Mouse (Mus musculus) hindbrain, embryonic 14.5 days (tissue): ENCODE results near the gene G0s2. TPM values are rescaled to one million over a fixed set of nuclear protein-coding genes. Genes with fewer than 3 reads are reported as not detected.

Experiments
- ATAC-seq: fragments of 200-750 bp; cut with Nextera tagmentation; 2 replicates; pipeline ENCODE4 v1.8.0; 2017; ENCODE audit warnings: moderate number of reproducible peaks, mild to moderate bottlenecking, moderate TSS enrichment, moderate library complexity; ENCODE audit not compliant: low FRiP score
- DNase-seq: peaks from one replicate; pipeline ENCODE4 v3.0.0-alpha.2; 2015; ENCODE audit warnings: low spot score
- H3K27ac ChIP-seq: fragments of 300-500 bp; sonication (generic); 2 replicates; pipeline ENCODE4 v1.5.1; 2014; ENCODE audit warnings: mild to moderate bottlenecking, moderate library complexity
- H3K27me3 ChIP-seq: fragments of 300-500 bp; sonication (generic); 2 replicates; pipeline ENCODE4 v1.6.1; 2014; ENCODE audit warnings: mild to moderate bottlenecking, low read length, mixed read lengths; ENCODE audit not compliant: control insufficient read depth, insufficient read depth
- H3K36me3 ChIP-seq: fragments of 300-500 bp; sonication (generic); replicated peaks from 2 replicates; pipeline ENCODE4 v1.6.1; 2014; ENCODE audit not compliant: control insufficient read depth, insufficient read depth
- H3K4me1 ChIP-seq: fragments of 300-500 bp; sonication (generic); replicated peaks from 2 replicates; pipeline ENCODE4 v1.6.1; 2014; ENCODE audit warnings: antibody characterized with exemption, low read length, mixed read lengths; ENCODE audit not compliant: control insufficient read depth, insufficient read depth
- H3K4me2 ChIP-seq: fragments of 300-500 bp; sonication (generic); replicated peaks from 2 replicates; pipeline ENCODE4 v1.6.1; 2014; ENCODE audit warnings: mild to moderate bottlenecking, moderate library complexity
- H3K4me3 ChIP-seq: fragments of 300-500 bp; sonication (generic); replicated peaks from 2 replicates; pipeline ENCODE4 v1.5.1; 2014; ENCODE audit warnings: mild to moderate bottlenecking, low read length
- H3K9ac ChIP-seq: fragments of 300-500 bp; sonication (generic); 2 replicates; pipeline ENCODE4 v1.6.1; 2014
- H3K9me3 ChIP-seq: fragments of 300-500 bp; sonication (generic); 2 replicates; pipeline ENCODE4 v1.6.1; 2016; ENCODE audit warnings: low read length; ENCODE audit not compliant: control insufficient read depth
- WGBS: fragments of 180-500 bp; shearing (Covaris S2); extraction: QIAGEN DNeasy Blood & Tissue Kit; methylation state at CpG from one replicate; pipeline ENCODE4 v1.1.7; 2014; 5-methylcytosine and 5-hydroxymethylcytosine counted together
- polyA plus RNA-seq: library from polyadenylated mRNA; unstranded; fragments of >200 nt; fragmentation: Nextera tagmentation; extraction: Ambion mirVana; gene quantifications from 2 replicates; pipeline ENCODE4 v1.2.1, GENCODE M21; 2014

Gene G0s2
- polyA plus RNA-seq, 1 experiment from 2014 or later: 6.5 TPM

DNA sequence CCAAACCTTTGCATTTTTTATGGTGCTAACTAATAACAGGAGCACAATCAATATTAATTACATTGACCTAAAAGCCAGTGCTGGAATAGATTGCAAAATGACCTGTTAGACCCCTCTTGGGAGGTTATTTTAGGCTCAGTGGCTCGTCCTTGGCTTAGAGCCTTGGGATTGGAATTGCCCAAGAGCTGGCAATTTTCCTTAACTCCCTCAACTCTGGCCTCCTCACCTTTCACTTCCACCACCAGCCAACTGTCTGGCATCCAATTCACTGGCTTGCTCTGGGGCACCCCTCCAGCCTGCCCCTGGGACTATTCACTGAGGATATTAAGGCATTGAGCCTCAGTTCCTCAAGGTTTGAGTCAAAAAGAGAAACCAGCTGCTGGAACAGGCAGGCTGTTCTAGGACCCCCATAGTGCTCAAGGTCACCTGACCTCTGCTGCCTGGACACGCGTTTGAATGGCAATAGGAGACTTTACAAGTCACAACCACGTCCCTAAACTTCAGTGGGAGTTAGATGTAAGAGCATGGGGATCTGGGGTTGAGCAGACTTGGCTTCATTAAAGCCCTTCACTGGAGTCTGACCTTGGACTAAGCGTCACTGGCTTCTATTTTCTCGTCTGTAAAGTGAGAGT lies 5.5 kb upstream of the G0s2 start:
- Histone ChIP-seq H3K4me2 (no peak overlapping the region), H3K4me3 (no peak overlapping the region), H3K4me1 (no peaks in the 10 kb centered on the region; the same call in 1 of the 2 replicates), H3K9ac (no peak overlapping the region), H3K27ac (no peak overlapping the region), H3K9me3 (no peaks in the 10 kb centered on the region), H3K27me3 (no peaks in the 10 kb centered on the region), H3K36me3 (no peaks in the 10 kb centered on the region)
- ATAC-seq (no peak), DNase-seq (no peak)
- 48% methylated on average over 6 of the region's 6 CpGs for WGBS

DNA sequence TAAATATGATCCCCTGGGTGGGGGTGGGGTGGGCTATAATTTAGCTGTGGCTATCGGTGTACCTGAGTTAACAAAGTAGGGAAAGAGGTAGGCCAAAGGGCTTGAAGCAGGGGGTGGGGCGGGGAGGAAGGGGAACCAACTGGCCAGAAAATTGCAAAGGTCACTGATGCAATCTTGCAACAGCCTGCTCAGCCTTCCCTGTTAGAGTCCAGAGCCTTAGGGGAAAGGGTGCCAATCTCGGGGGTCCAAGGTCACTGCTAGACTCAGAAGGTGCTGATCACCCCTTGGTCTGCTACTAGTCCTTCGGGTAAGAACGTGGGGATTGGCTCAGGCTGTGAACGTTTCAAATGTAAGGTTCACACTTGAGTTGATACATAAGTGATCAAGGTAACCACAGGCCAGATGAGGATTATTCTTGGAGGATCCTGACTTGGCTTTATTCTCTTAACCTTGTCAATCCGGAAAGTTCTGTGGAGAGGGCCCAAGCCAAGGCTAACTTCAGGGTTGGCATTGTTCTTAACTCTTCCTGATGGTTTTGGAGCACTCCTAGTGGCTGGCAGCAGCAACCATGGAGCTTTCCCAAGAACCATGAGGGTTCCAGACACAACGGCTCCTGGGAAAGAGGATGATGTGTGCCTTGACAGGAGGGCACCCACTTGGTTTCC lies 1.5 kb upstream of the G0s2 start:
- Histone ChIP-seq H3K36me3 (no peaks in the 10 kb centered on the region), H3K4me3 (no peak overlapping the region), H3K9ac (no peak overlapping the region), H3K4me1 (peaks cover 13% of the 10 kb centered on the region), H3K27ac (no peak overlapping the region), H3K9me3 (no peaks in the 10 kb centered on the region), H3K27me3 (no peaks in the 10 kb centered on the region), H3K4me2 (no peak overlapping the region)
- 89% methylated on average over 8 of the region's 8 CpGs for WGBS
- DNase-seq (no peak), ATAC-seq (no peak)

GRCm38 (mm10) chr1:193272137-193272915 lies 691 bp downstream of the G0s2 start:
- peak overlapping the region; percentile 18 for H3K4me3 ChIP-seq
- H3K27ac ChIP-seq: peak overlapping the region; percentile 65
- H3K36me3 ChIP-seq: no peaks in the 10 kb centered on the region
- 8% methylated on average over 24 of the region's 24 CpGs for WGBS
- peak overlapping the region; percentile 57 for H3K9ac ChIP-seq
- H3K4me1 ChIP-seq: peaks cover 13% of the 10 kb centered on the region
- H3K9me3 ChIP-seq: no peaks in the 10 kb centered on the region
- ATAC-seq (peak; percentile 68), DNase-seq (peak; percentile 33)
- H3K27me3 ChIP-seq: no peaks in the 10 kb centered on the region
- peak overlapping the region; percentile 50 for H3K4me2 ChIP-seq

DNA sequence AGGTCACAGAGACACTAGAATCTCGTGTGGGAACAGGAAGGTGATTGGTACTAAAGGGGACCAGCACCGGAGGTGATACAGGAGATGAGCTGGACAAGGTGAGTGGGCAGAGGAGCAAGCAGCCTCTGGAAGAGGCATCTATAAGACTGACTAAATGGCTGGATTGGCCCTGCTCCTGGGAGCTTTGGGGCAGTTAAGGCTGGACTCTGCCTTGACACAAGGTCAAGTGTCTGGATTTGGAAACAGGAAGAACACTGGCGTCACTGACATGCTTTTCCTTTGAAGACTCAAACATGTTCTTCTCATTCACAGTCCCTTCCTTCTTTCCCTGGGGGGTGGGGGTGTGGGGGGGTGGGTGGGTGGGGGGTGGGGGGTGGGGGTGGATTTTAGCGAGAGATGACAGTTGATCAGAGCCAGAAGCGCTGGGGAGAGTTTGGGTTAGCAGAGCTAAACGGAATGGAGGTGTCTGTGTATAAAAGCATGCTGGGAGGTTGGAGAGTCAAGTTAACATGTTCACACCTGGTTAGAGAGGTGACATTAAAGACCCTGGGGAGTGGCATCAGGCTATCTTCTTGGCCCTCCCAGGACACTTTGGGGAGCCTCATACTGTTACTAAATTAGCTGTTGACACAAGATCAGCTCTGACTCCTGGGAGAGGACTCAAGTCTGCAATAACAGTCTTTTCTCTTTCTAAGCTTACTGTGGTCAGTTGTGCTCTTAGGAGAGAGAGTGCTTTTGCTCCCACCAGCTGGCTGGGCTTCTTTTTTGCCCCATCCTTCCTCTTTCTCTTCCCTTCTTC lies 1.9 kb downstream of the G0s2 start:
- 62% methylated on average over 6 of the region's 6 CpGs for WGBS
- Histone ChIP-seq H3K9ac (no peak overlapping the region), H3K4me2 (no peak overlapping the region), H3K27ac (no peak overlapping the region), H3K9me3 (no peaks in the 10 kb centered on the region), H3K27me3 (no peaks in the 10 kb centered on the region), H3K36me3 (no peaks in the 10 kb centered on the region), H3K4me1 (peaks cover 13% of the 10 kb centered on the region), H3K4me3 (no peak overlapping the region)
- ATAC-seq (no peak), DNase-seq (no peak)

DNA sequence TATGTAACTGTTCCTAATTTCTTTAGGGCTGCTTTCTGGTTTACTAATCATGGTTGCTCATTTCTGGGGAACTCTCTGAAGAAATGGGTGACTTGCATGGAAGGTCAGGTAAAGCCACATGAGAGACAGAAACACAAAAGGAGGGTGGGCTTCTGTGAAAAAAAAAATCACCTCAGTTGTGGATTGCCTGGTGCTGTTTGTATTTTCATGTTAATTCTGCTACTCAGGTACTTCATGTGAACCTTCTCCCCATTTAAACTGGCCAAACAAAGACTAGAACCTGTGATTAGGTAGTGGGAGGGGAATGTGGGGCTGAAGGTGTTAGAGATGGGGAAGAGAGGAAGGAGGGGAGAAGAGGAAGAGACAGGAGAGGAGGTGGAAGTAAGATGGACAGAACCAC lies 7.3 kb downstream of the G0s2 start:
- Histone ChIP-seq H3K9ac (no peak overlapping the region), H3K27ac (no peak overlapping the region), H3K4me1 (no peaks in the 10 kb centered on the region), H3K27me3 (no peaks in the 10 kb centered on the region), H3K4me2 (no peak overlapping the region), H3K36me3 (no peaks in the 10 kb centered on the region), H3K4me3 (no peak overlapping the region), H3K9me3 (no peaks in the 10 kb centered on the region)
- ATAC-seq: no peak
- no peak for DNase-seq

GRCm38 (mm10) chr1:193263955-193264598 lies 8.9 kb downstream of the G0s2 start, which contains the start of gene Hsd11b1:
Gene Hsd11b1, minus strand, starts transcription at chr1:193264075.
- Histone ChIP-seq H3K27ac (no peak within 1 kb of the TSS), H3K9ac (no peak within 1 kb of the TSS), H3K4me3 (no peak within 1 kb of the TSS), H3K9me3 (no peaks in the 10 kb centered on the region), H3K36me3 (no peaks in the 10 kb centered on the region), H3K4me1 (no peaks in the 10 kb centered on the region), H3K27me3 (no peaks in the 10 kb centered on the region), H3K4me2 (no peak within 1 kb of the TSS)
- ATAC-seq (no peak), DNase-seq (no peak)
- 65% methylated on average over 5 of the region's 5 CpGs for WGBS

DNA sequence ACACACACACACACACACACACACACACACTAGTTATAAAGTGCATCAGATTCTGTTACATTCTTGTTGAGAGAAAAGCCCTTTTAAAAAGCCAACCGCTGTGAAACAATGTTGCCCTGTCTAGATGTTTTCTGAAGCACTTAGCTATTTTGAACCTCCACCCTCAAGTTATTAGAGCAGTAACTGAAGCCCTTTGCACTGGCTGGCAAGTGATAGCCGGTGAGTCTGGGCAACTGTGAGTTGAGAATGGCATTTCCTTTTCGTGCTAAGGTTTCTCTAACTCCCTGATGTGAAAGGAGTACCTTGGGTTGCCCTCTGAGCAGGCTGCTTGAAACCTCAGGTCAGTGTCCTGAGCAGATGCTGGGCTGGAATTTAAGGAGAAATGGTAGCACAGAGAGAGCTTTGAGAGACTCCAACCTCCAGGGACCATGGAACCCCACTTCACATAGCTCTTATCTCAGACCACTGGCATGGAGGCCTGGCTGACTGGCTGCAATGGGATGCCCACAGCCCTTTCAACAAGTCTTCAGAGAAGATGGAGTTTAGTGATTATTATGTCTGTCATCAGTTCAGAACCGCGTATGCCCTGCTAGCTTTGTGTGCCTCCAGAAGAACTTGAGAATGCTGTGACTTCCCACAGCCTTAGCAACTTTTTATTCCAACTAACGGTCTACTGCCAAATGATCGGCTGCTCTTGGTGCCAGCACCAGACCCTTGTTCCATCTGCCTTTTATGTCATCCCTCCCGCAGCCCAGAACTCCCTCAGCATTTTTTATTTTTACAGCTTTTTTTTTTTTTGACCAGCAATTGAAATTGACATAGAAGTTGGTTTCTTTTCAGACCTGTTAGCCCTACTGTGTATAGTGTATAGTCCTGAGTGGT lies 9.8 kb downstream of the G0s2 start:
- DNase-seq: no peak
- Histone ChIP-seq H3K9ac (no peak overlapping the region), H3K4me2 (no peak overlapping the region), H3K9me3 (no peaks in the 10 kb centered on the region), H3K36me3 (no peaks in the 10 kb centered on the region), H3K4me3 (no peak overlapping the region), H3K4me1 (no peaks in the 10 kb centered on the region), H3K27me3 (no peaks in the 10 kb centered on the region), H3K27ac (no peak overlapping the region)
- WGBS: 86% methylated on average over 8 of the region's 8 CpGs
- no peak for ATAC-seq

DNA sequence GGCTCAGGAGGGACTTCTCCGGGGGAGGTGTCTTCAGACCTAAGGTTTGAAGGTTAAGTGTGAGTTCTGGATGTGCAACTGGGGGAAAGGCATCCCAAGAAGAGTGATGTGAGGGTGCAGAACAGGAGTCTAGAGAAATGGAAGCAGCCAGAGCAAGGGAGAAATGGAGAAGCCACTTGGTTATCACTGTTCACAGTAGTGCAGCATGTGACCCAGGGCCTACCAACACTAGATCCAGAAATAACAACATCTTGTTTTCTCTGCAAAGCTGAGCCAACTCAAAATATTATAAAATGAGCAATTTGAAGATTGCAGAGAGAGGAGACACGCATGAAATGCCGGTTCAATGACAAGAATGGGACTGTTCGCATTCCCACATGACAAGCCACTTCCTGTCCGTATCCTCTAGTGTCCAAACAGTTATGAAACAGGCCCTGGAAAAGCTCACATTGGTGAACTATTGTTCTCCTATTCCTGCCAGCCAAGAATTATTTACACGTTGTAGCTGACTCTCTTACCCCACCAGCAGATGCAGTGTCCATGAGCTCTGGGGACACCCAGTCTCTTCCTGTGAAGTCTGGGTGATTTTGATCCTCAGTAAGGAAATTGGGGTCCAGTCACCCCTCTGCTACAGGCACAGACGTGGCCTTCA lies 11.0 kb downstream of the G0s2 start:
- Histone ChIP-seq H3K4me1 (no peaks in the 10 kb centered on the region), H3K4me3 (no peak overlapping the region), H3K4me2 (no peak overlapping the region), H3K36me3 (no peaks in the 10 kb centered on the region), H3K27ac (no peak overlapping the region; the same call in 1 of the 2 replicates), H3K9me3 (no peaks in the 10 kb centered on the region), H3K27me3 (no peaks in the 10 kb centered on the region), H3K9ac (no peak overlapping the region)
- no peak for ATAC-seq
- no peak for DNase-seq
- WGBS: 82% methylated on average over 7 of the region's 7 CpGs
